Mouse (Mus musculus): ENCODE data around the gene Fam43a. TPM values are rescaled to one million over a fixed set of nuclear protein-coding genes. Genes with fewer than 3 reads are reported as not detected.

Gene Fam43a
- polyA plus RNA-seq, 1 experiment from 2014 or later, result 15.9 TPM

GRCm38 (mm10) chr16:30614122-30614521 is 14.6 kb downstream of the Fam43a start:
- no peaks in the 10 kb centered on the region for H3K9me3 ChIP-seq
- no peaks in the 10 kb centered on the region for H3K36me3 ChIP-seq
- H3K27me3 ChIP-seq, result no peaks in the 10 kb centered on the region
- WGBS, result 34% methylated on average over 5 of the region's 5 CpGs
- no peak for ATAC-seq (ENCODE audit: low FRiP score)
- H3K27ac ChIP-seq, result no peak overlapping the region
- no peak overlapping the region for H3K4me2 ChIP-seq
- H3K9ac ChIP-seq, result no peak overlapping the region
- H3K4me1 ChIP-seq (replicated peaks), result peaks cover 15% of the 10 kb centered on the region
- H3K4me3 ChIP-seq, result no peak overlapping the region

GRCm38 (mm10) chr16:30614705-30615317 is 15.3 kb downstream of the Fam43a start:
- ATAC-seq (ENCODE audit: low FRiP score), result no peak
- Histone ChIP-seq H3K27ac (0 out of 2 replicates have a peak overlapping the region, but pooled peaks have one; percentile 20), H3K4me1 (replicated peaks) (peaks cover 15% of the 10 kb centered on the region), H3K9me3 (no peaks in the 10 kb centered on the region), H3K27me3 (no peaks in the 10 kb centered on the region), H3K4me3 (no peak overlapping the region), H3K9ac (no peak overlapping the region), H3K36me3 (no peaks in the 10 kb centered on the region), H3K4me2 (no peak overlapping the region)
- 11% methylated on average over 6 of the region's 6 CpGs for WGBS

- H3K4me1 ChIP-seq (replicated peaks), result peaks cover 15% of the 10 kb centered on the region
- ATAC-seq (ENCODE audit: low FRiP score), result no peak
- no peak overlapping the region for H3K4me2 ChIP-seq
- no peak overlapping the region for H3K4me3 ChIP-seq
- no peaks in the 10 kb centered on the region for H3K9me3 ChIP-seq
- no peak overlapping the region for H3K27ac ChIP-seq
- 86% methylated on average over 3 of the region's 3 CpGs for WGBS
- H3K27me3 ChIP-seq, result no peaks in the 10 kb centered on the region
- no peaks in the 10 kb centered on the region for H3K36me3 ChIP-seq
- H3K9ac ChIP-seq, result no peak overlapping the region
Measured at GRCm38 (mm10) chr16:30616281-30616680, 16.8 kb downstream of the Fam43a start.

GRCm38 (mm10) chr16:30623645-30624044 is 24.1 kb downstream of the Fam43a start:
- no peaks in the 10 kb centered on the region for H3K9me3 ChIP-seq
- WGBS, result 88% methylated on average over 7 of the region's 7 CpGs
- H3K27me3 ChIP-seq, result no peaks in the 10 kb centered on the region
- no peak for ATAC-seq (ENCODE audit: low FRiP score)
- no peaks in the 10 kb centered on the region for H3K36me3 ChIP-seq
- H3K4me2 ChIP-seq, result no peak overlapping the region
- no peak overlapping the region for H3K9ac ChIP-seq
- H3K27ac ChIP-seq, result no peak overlapping the region
- H3K4me3 ChIP-seq, result no peak overlapping the region
- H3K4me1 ChIP-seq (replicated peaks), result peaks cover 4% of the 10 kb centered on the region

GRCm38 (mm10) chr16:30624640-30625039 is 25.1 kb downstream of the Fam43a start:
- no peak overlapping the region for H3K9ac ChIP-seq
- 76% methylated on average over 2 of the region's 2 CpGs for WGBS

GRCm38 (mm10) chr16:30627586-30628337 is 28.2 kb downstream of the Fam43a start:
- Histone ChIP-seq H3K36me3 (no peaks in the 10 kb centered on the region), H3K27ac (0 out of 2 replicates have a peak overlapping the region, but pooled peaks have one; percentile 12), H3K4me1 (replicated peaks) (peaks cover 4% of the 10 kb centered on the region), H3K4me2 (no peak overlapping the region), H3K27me3 (no peaks in the 10 kb centered on the region), H3K4me3 (no peak overlapping the region), H3K9me3 (no peaks in the 10 kb centered on the region), H3K9ac (no peak overlapping the region)
- WGBS, result 60% methylated on average over 11 of the region's 11 CpGs
- ATAC-seq (ENCODE audit: low FRiP score), result no peak

More at GRCm38 (mm10) chr16:30624640-30625039, 25.1 kb downstream of the Fam43a start:
- ATAC-seq (ENCODE audit: low FRiP score), result no peak
- Histone ChIP-seq H3K27ac (no peak overlapping the region), H3K4me2 (no peak overlapping the region), H3K9me3 (no peaks in the 10 kb centered on the region), H3K4me1 (replicated peaks) (peaks cover 4% of the 10 kb centered on the region), H3K36me3 (no peaks in the 10 kb centered on the region), H3K4me3 (no peak overlapping the region), H3K27me3 (no peaks in the 10 kb centered on the region)

GRCm38 (mm10) chr16:30628401-30628800 is 28.9 kb downstream of the Fam43a start:
- Histone ChIP-seq H3K27me3 (no peaks in the 10 kb centered on the region), H3K4me2 (no peak overlapping the region), H3K4me3 (no peak overlapping the region), H3K4me1 (replicated peaks) (peaks cover 4% of the 10 kb centered on the region), H3K9ac (no peak overlapping the region), H3K9me3 (no peaks in the 10 kb centered on the region), H3K27ac (no peak overlapping the region), H3K36me3 (no peaks in the 10 kb centered on the region)
- 62% methylated on average over 6 of the region's 6 CpGs for WGBS
- no peak for ATAC-seq (ENCODE audit: low FRiP score)

GRCm38 (mm10) chr16:30629509-30629908 is 30.0 kb downstream of the Fam43a start:
- H3K4me3 ChIP-seq, result no peak overlapping the region
- no peaks in the 10 kb centered on the region for H3K27me3 ChIP-seq
- WGBS, result 86% methylated on average over 5 of the region's 5 CpGs
- peaks cover 4% of the 10 kb centered on the region for H3K4me1 ChIP-seq (replicated peaks)
- H3K9me3 ChIP-seq, result no peaks in the 10 kb centered on the region
- no peak overlapping the region for H3K27ac ChIP-seq
- no peak for ATAC-seq (ENCODE audit: low FRiP score)
- no peak overlapping the region for H3K4me2 ChIP-seq
- H3K36me3 ChIP-seq, result no peaks in the 10 kb centered on the region
- no peak overlapping the region for H3K9ac ChIP-seq

GRCm38 (mm10) chr16:30633906-30634746 is 34.6 kb downstream of the Fam43a start:
- Histone ChIP-seq H3K9ac (no peak overlapping the region), H3K36me3 (no peaks in the 10 kb centered on the region), H3K27me3 (no peaks in the 10 kb centered on the region), H3K27ac (no peak overlapping the region), H3K4me2 (no peak overlapping the region), H3K9me3 (no peaks in the 10 kb centered on the region), H3K4me3 (no peak overlapping the region), H3K4me1 (replicated peaks) (no peaks in the 10 kb centered on the region)
- WGBS, result 52% methylated on average over 8 of the region's 8 CpGs
- ATAC-seq (ENCODE audit: low FRiP score), result no peak

GRCm38 (mm10) chr16:30638586-30638985 is 39.1 kb downstream of the Fam43a start:
- ATAC-seq (ENCODE audit: low FRiP score), result no peak

GRCm38 (mm10) chr16:30640591-30640990 is 41.1 kb downstream of the Fam43a start:
- Histone ChIP-seq H3K36me3 (no peaks in the 10 kb centered on the region), H3K9me3 (no peaks in the 10 kb centered on the region), H3K27me3 (no peaks in the 10 kb centered on the region), H3K4me3 (no peak overlapping the region), H3K27ac (no peak overlapping the region), H3K4me2 (no peak overlapping the region), H3K4me1 (replicated peaks) (0 out of 2 replicates have a peak, but pooled peaks cover 2% of the 10 kb centered on the region), H3K9ac (no peak overlapping the region)
- 26% methylated on average over 2 of the region's 2 CpGs for WGBS
- ATAC-seq (ENCODE audit: low FRiP score), result no peak

More at GRCm38 (mm10) chr16:30638586-30638985, 39.1 kb downstream of the Fam43a start:
- Histone ChIP-seq H3K27me3 (no peaks in the 10 kb centered on the region), H3K9me3 (no peaks in the 10 kb centered on the region), H3K4me1 (replicated peaks) (no peaks in the 10 kb centered on the region), H3K36me3 (no peaks in the 10 kb centered on the region), H3K9ac (no peak overlapping the region), H3K27ac (no peak overlapping the region), H3K4me3 (no peak overlapping the region), H3K4me2 (no peak overlapping the region)
- WGBS, result 90% methylated on average over 14 of the region's 14 CpGs

- Histone ChIP-seq H3K9ac (no peak overlapping the region), H3K9me3 (no peaks in the 10 kb centered on the region), H3K27ac (no peak overlapping the region), H3K36me3 (no peaks in the 10 kb centered on the region), H3K4me2 (no peak overlapping the region), H3K4me3 (no peak overlapping the region), H3K27me3 (no peaks in the 10 kb centered on the region), H3K4me1 (replicated peaks) (peaks cover 10% of the 10 kb centered on the region)
- WGBS, result 26% methylated on average over 4 of the region's 4 CpGs
- no peak for ATAC-seq (ENCODE audit: low FRiP score)
Measured at GRCm38 (mm10) chr16:30641408-30641807, 41.9 kb downstream of the Fam43a start.

Measured in hindbrain, embryonic 13.5 days (tissue).